Mouse (Mus musculus) kidney, adult 2 months (tissue): ENCODE results near the gene Yae1d1.

Experiments
- CTCF ChIP-seq: fragments of 200-500 bp; conservative IDR thresholded peaks from 2 replicates; pipeline ENCODE4 v1.5.1; 2011; ENCODE audit warnings: low read depth, mild to moderate bottlenecking, control low read depth, low read length, moderate library complexity, mixed read lengths; ENCODE audit not compliant: insufficient read depth, insufficient read length
- POLR2A ChIP-seq: fragments of 200-500 bp; IDR thresholded peaks from one replicate; pipeline ENCODE4 v1.6.1; 2011; ENCODE audit warnings: low read depth, low read length, control low read depth

DNA sequence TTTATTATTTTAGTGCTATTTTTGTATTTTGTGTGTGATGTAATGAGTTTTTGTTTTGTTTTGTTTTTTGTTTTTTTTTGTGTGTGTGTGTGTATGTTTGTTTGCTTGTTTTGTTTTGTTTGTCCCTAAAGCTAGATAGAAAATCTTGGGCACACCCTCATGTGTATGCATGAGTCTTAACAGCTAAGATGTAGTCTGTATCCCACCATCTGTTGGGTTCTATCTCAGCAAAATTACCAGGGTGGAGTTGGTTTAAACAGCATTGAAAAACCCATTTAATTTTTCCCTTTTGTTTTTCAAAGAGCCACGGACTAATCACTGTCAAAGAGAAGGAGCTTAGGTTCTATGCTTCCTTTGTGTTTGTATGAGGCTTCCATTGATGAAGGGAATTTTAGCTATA lies 38.9 kb downstream of the Yae1d1 start:
- TF ChIP-seq CTCF: no peak
- TF ChIP-seq POLR2A: no peak
